Mouse (Mus musculus) layer of hippocampus, adult 18-20 months (tissue): ENCODE measurements at regions not wholly inside any gene's neighbourhood (a gene's known extent, or its start where the extent isn't known, plus 50 kb on each side); places are given as distances from the start of the nearest gene placed in this dataset.

Source experiments
- DNase-seq, 2 experiments: peaks; one replicate each; pipeline ENCODE4 v3.0.0; 2022; ENCODE audit warnings: low spot score in 2 of 2

DNA sequence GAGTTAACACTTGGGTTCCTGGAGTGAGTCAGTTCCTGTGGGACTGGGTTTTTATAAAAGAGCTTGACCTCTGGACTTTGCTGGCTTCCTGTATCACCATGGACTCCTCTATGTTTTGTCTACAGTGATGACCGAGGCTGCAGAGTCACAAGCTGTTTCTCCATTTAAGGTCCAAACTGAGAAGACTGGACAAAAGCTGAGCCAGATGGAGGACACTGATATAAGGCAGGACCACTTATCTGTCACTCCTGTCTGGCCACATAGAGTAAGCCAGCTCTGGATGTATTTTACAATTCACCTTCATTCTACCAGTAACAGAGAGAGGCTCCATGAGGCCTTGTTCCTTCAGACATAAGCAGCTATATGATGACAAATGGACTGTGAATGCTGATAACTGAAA, 202.7 kb downstream of the Pik3r1 start:
- no peak for DNase-seq

DNA sequence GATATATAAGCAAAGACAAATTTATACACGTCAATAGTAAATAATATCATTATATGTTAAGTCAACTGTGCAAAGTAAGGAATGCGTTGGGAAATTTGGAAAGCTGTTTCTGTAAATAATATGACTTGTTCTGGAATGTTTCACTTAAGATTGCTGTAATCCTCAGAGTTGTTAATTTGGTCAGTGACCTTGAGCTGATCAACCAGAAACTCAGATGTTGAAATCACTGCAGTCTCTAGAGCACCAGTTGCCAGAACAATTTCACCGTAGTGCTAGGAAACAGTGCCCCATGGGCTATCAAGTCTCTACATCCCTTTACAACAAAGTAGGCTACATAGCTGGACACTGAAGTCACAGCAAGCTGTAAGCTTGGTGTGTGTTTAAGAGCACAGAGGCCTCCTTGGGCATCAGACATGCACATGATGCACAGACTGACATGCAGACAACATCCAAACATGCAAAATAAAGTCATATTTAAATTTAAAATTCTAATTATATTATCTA, 212.6 kb downstream of the Pik3r1 start:
- DNase-seq = no peak

DNA sequence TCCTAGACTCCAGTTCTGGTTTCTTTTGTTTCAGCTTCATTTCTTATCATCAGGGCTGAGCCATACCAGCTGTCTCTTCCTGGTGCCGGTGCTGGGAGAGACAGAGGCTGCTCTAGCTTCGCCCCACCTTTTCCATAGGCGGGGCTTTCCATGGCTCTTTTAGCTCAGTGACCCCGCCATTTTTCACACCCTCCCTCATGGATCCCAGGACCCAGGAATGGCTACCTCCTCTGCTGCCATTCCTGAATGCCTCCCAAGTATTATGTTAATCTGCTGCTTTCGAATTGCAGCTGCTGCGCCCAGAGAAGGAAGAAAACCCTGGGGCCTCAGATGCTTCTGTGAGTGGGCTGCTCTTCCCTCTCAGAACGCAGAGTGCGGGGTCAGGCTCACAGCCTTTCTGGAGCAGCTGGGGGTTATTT, 214.9 kb downstream of the Pik3r1 start:
- DNase-seq = no peak

DNA sequence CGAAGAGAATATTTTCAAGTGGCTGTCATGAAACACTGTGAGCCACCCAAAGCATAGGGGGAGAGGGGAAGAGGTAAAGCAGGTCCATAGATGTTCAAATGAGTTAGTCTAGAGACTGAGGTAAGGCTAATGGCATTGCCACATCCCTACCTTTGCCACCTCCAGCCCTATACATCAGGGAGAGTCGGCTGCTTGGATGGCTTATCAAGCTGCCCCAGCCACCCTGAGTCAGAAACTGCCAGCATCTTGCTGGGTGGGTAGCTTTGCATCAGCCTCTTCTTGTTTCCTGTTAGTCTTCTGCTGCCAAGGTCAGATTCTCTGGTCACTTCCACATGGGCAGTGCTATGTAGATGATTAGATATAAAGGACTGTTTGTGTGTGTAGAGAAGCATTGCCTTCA, 215.6 kb downstream of the Pik3r1 start:
- no peak for DNase-seq

DNA sequence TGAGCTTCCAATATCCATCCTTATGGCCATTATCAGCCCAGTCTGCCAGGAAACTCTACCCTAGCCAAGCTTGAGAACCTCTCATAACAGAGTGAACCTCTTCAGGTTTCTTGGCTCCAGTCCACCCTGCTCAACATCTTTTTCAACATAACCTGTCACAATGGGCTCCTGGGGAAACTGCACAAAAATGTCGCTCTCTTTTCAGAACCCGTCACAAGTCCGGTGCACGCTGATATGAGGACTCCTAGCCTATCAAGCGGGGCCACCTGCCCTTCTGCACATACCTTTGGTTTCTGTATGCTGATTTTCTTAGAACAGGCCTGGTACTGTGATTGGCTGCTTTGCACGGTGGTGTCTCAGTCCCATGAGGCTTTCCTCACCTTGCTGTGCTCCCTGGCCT, 216.9 kb downstream of the Pik3r1 start:
- no peak for DNase-seq

DNA sequence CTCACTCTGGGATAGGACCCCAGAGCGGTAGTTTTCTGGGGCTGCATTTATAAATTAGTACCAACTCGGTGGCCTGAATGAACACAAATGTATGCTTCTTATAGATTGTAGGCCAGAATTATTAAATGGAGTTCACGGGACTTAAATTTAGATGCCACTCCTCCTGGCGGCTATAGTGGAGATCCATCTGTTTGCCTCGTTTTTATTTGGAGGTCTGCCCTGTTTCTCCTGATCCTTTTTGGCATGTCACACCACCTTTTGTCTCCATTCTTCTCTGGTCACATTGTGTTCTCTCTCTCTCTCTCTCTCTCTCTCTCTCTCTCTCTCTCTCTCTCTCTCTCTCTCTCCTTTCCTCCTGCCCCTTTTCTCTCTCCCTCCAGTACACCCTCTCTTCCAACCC, 217.5 kb downstream of the Pik3r1 start:
- no peak for DNase-seq

DNA sequence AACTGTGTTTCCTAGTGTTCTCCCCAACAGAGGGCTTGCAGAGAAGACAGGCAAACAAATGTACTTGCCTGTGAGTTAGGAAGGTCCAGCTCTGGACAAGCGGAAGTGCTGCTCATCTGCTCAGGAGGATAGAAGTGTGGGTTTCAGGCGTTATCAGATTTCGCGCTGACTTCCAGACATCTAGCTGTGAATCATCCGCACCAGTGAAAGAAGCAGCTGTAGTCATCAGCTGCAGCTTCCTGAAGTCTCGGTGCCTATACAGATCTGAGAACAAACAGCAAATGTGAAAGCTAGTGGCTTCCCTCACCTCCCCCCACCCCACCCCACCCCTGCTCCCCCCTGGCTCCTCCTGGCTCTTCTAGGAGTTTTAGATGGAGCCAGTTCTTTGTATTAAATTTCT, 220.1 kb downstream of the Pik3r1 start:
- DNase-seq = peak in 1 of 2 experiments; percentile 16

DNA sequence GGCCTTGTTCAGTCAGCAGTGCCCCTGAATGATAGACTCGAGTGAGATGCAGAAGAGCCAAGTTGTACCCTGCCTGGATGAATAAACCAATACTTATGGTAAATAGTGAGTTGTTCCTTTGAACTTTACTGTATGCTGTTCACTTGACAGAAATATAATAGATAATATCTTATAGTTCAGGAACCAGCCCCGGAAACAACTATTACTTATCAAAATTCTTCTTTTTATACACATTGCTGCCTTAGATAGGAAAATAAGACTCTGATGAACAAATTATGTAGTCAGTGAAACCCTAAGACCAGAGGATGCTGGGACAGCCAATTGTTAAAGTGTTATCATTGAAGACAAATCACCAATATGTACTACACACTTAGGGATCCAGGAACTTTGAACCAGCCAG, 220.7 kb downstream of the Pik3r1 start:
- no peak for DNase-seq

DNA sequence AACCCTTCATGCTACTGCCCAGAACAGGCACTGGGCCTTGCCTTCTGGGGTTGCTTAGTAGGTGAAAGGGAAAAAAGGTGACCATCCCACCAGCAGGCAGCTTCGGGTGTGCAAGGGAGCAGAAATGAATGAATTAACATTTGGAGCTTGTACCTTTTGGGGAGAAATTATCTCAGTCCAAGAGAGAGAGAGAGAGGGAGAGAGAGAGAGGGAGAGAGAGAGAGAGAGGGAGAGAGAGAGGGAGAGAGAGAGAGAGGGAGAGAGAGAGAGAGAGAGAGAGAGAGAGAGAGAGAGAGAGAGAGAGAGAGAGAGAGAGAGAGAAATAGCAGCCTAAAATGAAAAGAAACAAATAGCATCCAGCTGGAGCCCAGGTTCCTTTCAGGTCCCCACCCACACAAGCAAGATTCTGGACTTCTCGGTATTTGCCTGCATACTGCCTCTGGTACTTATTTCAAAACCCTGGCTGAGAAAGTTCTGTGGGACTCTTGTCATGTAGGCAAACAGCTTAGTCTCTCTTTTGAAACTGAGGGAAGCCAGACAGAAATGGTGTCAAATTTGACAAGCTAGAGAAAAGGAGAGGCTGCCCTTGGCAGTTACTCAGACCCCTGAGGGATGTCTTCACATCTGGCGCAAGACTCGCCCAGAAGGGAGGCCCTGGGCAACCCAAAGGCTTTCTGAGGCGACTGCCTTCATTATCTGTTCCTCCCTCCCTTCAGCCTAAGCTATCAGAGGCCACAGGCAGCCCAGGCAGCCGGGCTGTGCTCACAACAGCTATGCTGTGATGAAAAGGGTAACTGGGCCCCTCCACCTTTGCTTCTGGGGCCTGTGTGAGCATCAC, 222.5 kb downstream of the Pik3r1 start:
- DNase-seq = no peak

DNA sequence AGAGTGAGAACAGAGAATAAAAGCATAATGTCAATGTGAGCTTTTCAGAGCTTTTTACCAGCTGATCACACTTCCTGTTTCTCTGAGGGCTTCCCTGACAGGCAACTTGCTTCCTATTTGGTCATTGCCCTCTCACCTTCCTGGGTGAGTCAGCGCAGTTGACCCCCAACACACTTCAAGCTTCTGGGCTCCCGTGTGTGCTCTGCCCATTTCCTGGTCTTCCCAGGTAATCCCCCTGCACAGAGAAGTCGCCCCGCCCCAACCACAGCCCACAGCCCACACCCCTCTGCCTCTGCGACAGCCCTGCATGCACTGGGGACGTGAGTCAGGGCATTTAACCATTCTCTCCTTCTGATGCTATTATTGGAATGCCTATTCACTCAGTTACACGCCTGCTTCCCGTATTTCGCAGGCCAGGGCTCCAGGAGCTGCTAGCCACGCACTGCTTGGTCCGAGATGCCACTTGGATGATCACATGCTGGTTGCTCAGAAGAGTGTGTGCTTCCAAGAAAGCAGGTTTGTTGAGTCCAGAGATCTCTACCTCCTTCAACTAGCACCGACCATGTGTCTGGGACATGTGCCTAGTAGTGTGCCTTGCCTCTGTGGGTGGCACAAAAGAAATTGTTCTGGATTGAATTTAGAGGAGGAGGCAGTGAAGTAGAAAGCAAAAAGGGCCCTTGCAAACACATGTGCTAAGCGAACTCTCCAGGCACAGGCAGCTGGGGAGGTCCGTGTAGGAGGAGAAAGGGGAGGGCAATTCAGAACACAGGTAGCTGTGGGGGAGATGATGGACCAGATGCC, 227.4 kb downstream of the Pik3r1 start:
- peak; percentile 30 to 51 for DNase-seq

DNA sequence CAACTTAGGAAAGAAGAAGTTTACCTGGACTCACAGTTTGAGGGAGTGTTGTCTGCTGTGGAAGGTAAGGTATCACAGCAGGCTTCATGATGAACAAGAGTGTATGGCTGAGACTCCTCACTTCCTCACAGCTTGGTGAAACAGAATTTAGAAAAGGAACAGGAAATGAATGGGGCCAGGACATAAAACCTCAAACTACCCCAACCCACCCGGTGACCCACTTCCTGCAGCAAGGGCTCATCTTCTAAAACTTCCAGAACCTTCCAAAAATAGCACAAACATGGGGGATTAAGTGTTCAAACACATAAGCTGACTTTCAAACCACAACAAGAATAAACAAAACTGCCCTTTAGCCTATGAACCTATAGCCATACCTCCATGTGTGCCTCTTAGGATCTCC, 229.9 kb downstream of the Pik3r1 start:
- no peak for DNase-seq

DNA sequence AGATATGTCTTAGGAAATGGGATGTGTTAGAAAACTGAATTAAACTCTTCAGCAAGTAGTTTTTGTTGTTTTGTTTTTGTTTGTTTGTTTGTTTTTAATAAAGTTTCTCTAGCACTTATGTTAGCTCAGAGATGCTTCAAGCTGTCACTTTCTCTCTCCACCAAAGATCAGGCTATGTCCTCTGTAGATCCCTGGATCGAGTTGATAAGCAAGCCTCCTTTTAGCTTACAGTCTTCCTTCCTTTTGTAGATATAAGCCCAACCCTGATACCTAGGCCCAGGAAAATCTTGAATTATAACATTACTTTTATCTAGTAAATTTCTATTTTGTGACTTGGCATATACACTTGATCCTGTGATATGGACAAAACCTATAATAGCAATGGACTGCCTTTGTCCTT, 232.0 kb downstream of the Pik3r1 start:
- DNase-seq = no peak

DNA sequence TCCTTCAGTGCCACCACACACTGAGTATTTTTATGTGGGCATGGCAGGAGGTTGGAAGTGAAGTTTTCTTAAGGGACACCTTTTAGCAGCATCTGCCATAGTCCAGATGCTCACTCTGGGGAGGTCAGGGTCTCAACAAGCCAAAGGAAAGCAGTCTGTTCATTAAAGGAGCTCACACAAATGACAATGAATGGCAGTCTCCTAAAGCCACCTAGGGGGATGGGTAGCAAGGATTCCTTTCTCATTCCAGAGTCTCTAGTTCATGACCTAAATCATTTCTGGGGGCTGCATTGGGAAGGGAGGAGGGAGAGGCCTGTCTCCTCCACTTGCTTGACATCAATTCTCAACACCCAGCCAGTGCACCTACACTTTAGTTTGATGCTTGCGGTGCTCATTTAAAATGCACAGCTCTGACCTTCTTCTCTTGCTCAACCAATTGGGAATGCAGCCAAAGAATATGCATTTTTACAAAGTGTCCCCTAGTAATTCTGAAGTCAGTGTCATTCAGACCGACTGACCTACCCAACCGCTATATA, 232.6 kb downstream of the Pik3r1 start:
- no peak for DNase-seq

DNA sequence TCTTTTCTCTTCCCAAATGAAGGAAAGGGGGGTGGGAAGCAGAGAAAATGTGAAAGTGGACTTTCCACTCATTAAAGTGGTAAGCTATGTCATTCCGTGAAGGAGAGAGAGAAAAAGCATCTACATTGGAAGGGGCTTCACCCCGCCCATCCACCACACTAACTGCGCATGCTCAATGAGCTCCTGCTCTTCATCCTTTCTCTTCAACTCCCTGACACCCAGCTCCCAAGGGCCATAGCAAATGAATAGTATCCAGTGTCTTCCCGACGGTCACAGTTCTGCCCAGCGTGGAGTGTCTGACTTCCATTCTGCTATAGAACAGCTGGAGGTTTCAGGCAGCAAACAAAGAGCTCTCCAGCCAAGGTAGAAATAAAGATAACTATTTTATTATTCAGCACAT, 233.5 kb downstream of the Pik3r1 start:
- DNase-seq = no peak

DNA sequence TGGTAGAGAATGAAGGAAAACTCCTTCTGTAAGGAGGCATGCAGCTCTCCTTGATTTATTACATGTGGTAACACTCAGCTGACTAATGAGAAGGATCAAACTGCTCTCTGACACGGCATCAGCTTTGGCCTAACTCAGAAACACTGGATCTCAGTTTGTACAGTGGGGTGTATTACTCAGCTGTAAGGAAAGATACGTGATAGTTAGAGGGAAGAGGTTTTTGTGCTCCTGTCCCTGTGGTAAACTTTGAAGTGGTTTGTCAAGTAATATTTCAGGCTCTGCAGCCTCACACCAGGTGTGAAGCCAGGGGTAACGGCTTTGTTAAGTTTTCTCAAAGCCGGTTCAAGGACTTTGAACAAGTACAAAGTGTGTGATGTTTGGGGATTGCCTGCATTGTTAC, 235.1 kb downstream of the Pik3r1 start:
- no peak for DNase-seq

DNA sequence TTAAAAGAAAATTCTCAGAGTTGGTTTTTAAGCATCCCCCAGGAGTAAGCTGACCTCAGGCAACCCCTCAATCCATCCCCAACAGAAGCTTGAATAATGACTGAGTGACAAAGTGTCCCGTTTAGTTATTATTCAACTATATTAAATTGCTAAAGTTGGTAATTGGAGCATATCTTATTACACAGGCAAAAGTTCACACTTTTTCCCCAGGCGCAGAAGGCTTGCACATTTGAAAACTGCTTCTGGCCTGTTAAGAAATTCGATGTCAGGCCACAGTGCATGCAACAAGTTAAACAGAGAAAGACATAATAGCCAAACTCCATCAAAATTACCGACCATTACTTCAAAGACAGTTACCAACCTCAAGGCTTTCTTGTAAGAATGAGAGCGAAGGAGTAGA, 240.3 kb downstream of the Pik3r1 start:
- DNase-seq = no peak

DNA sequence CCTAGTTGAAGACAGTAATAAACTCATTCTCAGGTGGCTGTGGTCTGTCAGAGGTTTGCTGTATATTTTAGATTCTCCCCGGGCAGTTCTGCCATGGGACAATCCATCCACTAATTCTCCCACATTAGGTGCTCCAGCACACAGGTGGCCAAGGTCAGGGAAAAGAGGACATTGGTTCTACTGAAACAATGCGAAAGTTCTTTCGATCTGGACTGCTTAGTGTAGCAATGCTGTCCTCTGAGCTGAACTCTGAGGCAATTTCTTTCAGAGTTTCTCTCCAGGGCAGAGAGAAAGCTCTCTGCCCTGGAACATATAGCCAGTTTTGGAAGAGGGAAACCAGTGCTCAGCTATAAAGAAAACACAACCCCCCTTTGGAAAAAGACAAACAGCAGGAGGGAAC, 243.2 kb downstream of the Pik3r1 start:
- DNase-seq = no peak

DNA sequence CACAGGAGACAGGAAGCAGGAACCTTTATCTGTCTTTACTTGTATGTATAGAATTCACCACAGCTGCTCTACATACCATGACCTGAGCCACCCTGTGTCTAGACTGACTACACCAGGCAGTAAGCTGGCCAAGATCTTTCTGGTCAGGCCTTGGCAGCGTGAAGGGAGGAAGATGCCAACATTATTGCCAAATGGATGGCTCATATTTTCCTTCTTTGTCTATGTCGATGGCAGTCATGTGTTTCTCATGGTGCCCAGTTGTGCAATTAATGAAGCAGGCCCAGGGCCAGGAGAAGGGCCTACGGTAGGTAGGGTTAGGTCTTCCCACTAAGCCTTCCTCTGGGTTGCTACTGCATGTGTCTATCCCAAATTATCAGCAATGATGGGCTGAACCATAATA, 243.8 kb downstream of the Pik3r1 start:
- DNase-seq = no peak

DNA sequence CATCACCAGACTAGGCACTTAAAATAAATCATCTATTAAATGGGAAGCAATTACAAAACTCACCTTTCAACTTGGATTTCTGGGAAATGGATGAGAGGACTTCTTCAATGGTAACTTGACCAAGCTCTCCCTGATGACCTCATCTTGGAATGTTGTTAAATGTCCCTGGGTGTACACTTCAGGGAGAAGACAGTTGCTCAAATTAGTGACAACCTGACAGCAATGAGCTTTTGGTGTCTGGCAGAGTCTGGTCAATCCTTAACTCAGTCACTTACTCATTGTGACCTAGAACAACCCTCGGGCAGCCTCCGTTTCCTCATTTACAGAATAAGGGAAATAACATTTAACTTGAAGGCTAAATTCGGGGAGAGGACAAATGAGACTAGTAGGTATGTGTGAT, 244.5 kb downstream of the Pik3r1 start:
- no peak for DNase-seq

DNA sequence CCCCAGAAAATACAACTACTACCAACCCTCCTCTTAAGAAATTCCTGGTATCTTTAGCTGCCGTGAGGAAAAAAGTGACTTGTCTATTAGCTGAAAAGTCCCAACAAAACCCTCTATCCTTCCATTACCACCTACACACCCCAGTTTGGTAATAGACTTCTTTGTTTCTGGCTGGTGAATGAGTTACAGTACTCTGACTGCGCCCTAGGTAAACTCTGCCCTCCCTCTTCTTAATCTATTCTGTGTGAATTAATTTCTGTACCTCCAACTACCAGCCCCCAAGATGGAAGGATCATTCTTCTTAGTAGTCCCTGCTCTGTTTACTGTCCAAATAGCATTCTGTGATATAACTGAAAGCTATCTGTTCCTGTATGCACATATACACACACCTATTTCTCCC, 245.4 kb downstream of the Pik3r1 start:
- no peak for DNase-seq

DNA sequence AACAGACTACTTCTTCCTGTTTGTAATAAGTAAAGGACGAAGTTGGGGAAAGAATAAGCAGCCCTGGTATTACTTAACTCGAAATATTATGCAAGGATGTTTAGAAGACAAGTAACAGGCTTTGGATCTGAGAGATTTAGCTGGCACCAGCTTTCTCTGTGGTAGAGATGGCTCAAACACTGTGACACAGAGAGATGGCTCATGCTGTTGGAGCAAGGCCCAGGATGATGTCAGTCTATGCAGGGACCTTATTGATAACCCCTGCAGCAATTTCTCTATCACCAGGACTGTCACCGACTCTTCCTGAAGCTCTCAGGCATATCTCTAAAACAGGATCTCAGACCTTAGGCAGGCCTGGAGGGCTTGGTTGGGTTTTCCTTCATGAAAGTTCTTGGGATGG, 254.7 kb downstream of the Pik3r1 start:
- DNase-seq = no peak

DNA sequence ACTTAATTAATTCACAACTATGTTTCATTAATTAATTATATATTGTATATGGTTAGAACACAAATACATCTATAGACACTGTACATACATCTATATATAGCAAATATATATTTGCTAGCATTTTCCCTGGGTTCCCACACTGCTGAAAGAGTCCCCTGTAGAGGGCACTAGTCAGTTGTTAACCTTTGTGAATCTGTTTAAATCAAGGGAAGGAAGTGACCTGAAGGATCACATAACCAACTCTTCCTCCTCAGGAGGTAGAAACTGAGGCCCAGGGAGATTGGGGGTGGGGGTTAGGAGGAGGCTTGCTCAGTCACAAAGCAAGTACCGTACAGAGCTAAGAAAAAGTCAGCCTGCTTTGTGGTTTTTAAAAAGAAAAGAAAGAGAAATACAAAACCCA, 258.1 kb downstream of the Pik3r1 start:
- peak in 1 of 2 experiments; percentile 25 for DNase-seq
